Mouse (Mus musculus): ENCODE data around the gene Filip1l.

Filip1l gene

DNA sequence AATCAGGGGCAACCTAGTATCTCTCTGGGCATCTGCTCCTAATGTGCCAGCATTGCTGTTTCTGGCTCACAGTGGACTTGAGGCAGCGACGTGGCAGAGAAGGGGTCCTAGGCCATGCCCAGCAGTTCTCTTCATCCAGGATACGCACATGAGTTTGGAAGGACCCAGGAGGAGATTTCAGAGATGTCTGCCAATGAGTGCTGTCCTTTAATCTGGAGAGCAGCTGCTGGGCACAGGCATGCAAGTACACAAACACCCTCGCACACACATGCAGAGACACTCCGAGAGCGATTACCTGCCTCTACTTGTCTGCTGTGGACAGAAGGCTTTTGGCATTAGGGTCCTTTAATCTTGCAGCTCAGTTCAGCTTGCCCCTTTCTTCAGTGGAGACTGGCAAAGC, at the start of gene Filip1l:
Gene Filip1l (plus strand): TSS at position 343 of the 400 bp plus-strand sequence.
- DNase-seq: no peak

GRCm38 (mm10) chr16:57303716-57304115, 49.2 kb upstream of the Filip1l start:
- DNase-seq: no peak

- no peak for DNase-seq
Observed at GRCm38 (mm10) chr16:57305463-57305862, 47.4 kb upstream of the Filip1l start.

GRCm38 (mm10) chr16:57312130-57312529, 40.8 kb upstream of the Filip1l start:
- no peak for DNase-seq

DNA sequence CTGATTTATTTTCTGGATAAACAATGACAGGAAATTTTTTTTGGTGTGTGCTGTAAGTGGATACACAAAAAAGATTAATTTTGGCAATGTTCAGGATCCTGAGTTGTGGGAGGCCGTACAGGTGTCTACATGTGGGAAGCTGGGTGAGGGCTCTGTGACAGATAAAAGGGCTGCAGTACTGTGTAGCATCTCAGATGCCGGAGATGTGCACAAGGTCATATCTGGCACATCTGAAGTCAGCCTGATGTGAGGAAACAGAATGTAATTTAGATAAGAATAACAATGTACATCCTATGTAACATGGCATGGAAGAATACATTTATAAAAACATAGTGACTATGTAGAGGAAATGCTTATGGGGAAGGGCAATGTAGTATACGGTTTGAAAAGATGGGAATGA, 39.4 kb upstream of the Filip1l start:
- DNase-seq: no peak

DNA sequence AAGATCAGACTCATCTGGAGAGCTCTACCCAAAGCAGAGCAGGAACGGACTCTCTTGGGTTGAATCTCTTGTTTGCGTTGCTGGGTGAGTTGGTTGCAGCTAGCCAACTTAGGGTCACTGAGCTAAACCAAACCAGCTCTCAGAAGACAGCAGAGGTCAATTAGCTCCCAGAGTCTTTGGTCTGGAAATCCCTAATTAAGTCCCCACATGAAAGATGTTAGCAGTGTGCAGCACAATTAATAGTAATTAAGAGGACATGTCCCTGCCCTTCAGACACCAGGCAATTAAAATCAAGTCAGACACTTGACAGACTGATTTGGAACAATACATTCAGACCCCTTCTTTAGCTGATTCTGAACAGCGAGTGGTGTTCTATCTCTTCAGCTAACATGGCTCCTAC, 38.7 kb upstream of the Filip1l start:
- DNase-seq: no peak

- DNase-seq: no peak
Observed at GRCm38 (mm10) chr16:57315026-57315425, 37.9 kb upstream of the Filip1l start.

DNA sequence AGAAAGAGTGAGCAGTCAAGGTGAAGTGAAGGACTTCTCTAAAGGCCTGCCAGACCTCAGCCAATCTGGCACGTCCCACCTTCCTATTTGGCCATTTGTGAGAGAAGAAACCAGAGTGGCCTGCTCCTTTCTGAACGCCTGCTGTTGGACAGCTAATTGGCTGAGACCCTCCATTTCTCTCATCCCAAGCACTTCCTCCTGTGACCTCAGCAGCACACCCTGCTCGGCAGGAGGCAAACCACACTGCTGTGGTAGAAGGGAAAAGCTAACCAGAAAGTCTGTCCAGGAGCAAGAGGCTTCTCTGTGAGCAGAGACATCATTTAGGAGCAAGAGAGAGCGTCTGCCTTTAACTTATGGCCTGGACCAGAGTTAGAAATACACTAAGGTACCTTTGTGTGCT, 35.8 kb upstream of the Filip1l start:
- DNase-seq: no peak

GRCm38 (mm10) chr16:57317882-57318636, 34.8 kb upstream of the Filip1l start:
- no peak for DNase-seq

DNA sequence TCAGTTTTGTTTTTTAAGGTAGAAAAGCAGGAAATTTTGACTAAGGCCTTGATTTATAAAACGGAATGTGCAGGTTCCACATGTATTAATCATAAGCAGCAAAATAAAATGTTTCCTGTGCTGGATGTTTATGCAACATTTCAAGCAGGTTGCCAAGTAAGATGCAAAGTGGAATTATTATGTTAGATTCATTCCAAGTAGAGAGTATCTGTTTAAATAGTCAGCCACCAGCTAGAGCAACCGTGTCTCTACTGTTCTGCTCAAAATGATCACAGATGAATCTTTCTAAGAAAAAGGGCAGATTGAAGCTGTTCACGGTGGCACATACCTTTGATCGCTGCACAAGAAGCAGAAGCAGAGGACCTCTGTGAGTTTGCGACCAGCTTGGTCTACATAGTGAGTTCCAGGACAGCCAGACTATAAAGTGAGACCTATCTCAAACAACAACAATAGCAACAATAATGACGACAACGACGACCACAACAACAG, 34.2 kb upstream of the Filip1l start:
- no peak for DNase-seq

- DNase-seq: no peak
Observed at GRCm38 (mm10) chr16:57319284-57320124, 33.4 kb upstream of the Filip1l start.

DNA sequence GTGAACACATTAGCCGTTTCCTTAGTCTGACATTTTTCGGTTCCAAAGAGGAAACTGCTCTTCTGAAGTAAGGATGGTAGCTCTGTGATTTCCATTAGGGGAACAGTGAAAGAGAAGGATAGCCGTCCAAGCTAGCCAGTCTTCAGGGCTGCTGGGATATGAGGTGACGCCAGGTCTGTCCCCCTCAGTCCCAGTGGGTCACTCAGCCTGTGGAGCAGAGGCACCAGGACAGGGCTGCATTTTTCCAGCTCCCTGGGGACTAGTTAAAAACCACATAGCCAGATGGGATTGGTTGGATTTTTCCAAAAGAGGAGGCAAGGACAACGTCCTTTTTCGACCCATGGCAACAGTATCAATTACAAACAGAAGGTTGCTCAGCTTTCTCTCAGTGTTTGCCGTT, 25.9 kb upstream of the Filip1l start:
- DNase-seq: no peak

GRCm38 (mm10) chr16:57329028-57329427, 23.9 kb upstream of the Filip1l start:
- no peak for DNase-seq

DNA sequence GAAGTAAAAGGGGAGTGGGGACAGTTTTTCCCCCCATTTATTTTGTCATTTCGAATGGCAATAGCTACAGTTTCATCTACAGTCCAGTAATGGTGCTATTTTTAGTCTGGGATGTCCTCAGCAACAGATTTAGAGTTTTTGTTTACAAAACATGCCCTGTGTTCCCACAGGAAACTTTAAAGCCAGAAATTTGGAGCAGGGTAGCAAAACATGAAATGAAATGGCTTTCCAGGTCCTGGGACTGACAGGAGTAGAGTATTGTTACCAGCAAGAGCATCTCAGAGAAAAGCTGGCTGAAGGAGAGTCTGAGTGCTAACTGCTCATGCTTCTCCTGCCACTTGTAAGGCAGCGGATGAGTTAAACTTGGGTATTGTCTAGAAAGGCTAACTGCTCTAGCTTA, 22.8 kb upstream of the Filip1l start:
- no peak for DNase-seq

GRCm38 (mm10) chr16:57332301-57332700, 20.6 kb upstream of the Filip1l start:
- DNase-seq: no peak

- DNase-seq: peak; percentile 13
Observed at GRCm38 (mm10) chr16:57336770-57337423, 16.0 kb upstream of the Filip1l start.

- DNase-seq: no peak
Observed at GRCm38 (mm10) chr16:57339765-57340612, 12.9 kb upstream of the Filip1l start.

GRCm38 (mm10) chr16:57340613-57340898, 12.3 kb upstream of the Filip1l start:
- no peak for DNase-seq

DNA sequence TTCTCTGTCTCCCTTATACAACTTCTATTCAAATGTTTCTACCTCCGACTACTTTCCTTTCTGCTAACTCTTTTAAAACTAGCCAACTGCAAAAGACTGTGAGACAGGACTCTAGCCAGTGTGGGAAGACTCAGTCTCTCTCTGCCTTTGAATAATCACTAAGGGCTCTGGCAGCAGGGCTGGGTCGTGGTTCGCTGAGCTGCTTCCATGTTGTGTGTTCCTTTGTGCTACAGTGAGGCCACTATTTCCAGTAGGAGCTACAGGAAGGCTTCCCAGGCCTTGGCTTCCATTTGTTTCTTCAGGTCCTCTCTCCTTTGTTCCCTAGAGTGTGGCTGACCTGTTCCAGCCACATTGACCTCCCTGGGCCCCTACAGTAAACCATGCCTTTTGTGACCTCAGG, 6.6 kb upstream of the Filip1l start:
- DNase-seq: no peak

DNA sequence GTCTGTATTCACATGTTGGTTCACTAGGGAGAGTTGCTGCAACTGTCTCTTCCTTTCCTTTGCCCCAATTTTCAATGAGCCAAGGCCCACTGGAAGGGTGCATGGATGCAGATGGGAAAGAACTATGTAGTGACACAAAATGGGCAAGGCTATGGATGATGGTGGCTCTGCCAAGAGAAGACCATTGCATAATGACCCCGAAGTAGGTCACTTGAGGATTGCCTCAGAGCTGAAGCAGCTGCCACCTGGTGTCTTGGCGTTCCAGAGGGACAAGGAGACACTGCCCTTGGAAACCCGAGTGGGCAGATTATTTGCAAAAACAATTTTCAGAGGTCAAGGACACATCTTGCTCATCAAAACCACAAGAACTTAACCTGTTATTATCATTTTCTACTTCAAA, 3.9 kb upstream of the Filip1l start:
- no peak for DNase-seq

GRCm38 (mm10) chr16:57349689-57350088, 3.2 kb upstream of the Filip1l start:
- no peak for DNase-seq

DNA sequence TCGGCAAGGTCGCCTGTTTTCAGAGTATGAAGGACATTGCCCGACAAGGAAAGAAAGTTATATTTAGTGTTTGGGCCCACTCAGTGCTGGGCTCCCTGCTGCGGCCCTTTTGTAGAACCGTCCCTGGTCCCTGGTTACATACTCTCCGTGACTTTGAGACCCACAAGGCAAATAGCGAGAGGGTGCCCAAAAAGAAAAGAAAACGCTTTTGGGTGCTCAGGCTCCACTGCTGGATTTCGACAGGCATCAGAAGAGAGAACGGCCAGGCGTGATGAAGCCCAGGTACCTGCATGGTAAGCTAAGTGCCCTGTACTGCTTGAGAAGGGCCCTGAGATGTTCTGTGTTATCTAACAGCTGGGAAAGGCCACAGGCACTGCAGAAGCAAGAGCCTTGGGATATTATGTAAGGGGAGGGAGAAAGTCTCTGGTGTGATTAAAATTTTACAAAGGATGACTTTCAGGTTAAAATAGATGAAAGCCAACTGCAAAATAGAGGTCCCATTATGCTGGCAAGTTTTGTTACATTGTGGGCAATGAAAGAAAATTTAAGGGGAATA, 351 bp downstream of the Filip1l start:
- DNase-seq: no peak

All from thymus, postnatal 25 days (tissue).